Mouse (Mus musculus): Measurements from ENCODE around the gene Pogk. TPM values are rescaled to one million over a fixed set of nuclear protein-coding genes. Genes with fewer than 3 reads are reported as not detected.
A peak's percentile ranks its signal among the peaks of the same experiment; 100 is the strongest.

Pogk gene
- total RNA-seq, 2 experiments from 2014 or later = 41.1 to 42.3 TPM

GRCm38 (mm10) chr1:166379630-166380231, 29.9 kb downstream of the Pogk start:
- DNase-seq (ENCODE audit: low spot score in 2 of 2) = peak; percentile 47 to 57

GRCm38 (mm10) chr1:166379013-166379629, 30.5 kb downstream of the Pogk start, which contains the start of gene Tada1:
TSS of gene Tada1 (plus strand) at chr1:166379097.
- DNase-seq (ENCODE audit: low spot score in 2 of 2) = peak; percentile 82 to 93

DNA sequence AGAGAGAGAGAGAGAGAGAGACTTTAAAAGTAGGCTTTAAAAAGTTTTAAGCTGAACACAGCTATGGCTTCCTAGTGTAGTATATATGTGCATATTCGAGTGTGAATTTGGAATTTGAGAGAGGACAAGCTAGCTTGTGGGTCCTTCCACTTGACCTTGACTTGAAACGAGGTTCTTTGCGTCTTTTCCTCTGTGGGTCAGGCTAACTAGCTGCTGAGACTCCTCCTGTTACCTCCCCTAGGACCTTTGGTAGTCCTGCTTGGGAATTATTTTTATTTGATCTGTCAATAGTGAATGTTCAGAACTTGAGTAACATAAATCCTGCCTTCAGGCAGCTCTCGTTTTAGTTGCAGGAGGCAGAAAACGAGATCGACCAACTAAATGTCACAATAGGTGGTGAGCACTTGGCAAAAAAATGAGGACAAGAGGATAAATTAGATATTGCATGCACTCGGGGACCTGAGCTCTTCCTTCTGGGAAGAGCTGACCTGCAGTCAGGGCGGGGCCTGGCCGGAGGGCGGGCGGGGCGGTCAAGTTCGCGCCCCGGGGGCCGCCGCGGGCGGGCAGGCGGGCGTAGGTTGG, 31.1 kb downstream of the Pogk start:
- DNase-seq (ENCODE audit: low spot score in 2 of 2) = no peak

DNA sequence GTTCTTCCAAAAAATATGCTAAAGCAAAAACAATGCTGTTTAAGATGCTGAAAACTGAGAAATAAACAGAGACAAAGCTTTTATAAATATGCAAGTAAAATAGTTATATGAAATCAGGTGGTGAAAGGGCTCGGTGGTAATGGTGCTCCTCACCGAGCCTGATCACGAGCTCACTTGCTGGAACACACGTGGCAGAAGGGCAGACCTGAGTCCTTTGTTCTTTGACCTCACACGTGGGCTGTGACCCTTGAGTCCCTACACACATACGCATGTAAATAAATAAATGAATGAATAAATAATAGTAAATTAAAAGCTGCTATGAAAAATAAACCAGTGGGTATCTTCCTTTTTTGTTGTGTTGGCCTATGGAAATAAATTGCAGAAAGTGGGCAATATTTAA, 32.5 kb downstream of the Pogk start:
- no peak for DNase-seq (ENCODE audit: low spot score in 2 of 2)

- DNase-seq (ENCODE audit: low spot score in 2 of 2) = no peak
Observed at GRCm38 (mm10) chr1:166363122-166363521, 46.5 kb downstream of the Pogk start.

DNA sequence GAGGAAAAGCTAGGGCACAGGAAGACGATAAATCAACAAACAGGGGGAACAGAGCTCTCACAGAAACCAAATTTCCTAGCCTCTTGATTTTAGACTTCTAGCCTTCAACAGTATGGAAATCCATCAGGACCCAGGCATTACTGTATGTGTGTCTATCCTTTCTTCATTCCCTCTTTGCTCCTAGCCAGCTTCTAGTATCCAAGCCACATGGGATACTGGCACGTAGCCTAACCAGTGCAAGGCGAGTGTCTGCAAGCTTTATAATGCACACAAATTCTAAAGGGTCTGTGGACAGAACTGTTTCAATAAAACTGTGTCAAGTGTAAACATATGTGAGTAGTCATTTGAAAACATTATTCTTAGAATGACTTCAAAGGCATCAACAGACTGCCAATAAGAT, 47.0 kb downstream of the Pogk start:
- DNase-seq (ENCODE audit: low spot score in 2 of 2) = no peak

DNA sequence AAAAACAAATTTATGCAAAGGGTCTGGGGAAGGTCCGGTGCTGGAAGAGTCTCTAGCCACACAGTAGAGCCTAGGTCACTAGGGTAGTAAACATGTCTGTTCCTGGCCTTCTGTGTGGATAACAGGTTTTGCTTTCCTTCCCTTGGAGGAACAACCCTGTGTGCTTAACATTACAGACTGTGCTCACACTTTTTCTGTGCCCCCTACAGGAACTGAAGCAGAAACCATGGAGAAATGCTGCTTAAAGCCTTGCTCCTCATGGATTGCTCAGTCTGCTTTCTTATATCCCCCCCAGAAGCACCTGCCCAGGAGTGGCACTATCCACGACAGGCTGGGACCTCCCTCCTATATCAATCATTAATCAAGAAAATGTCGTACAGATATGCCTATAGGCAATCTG, 47.8 kb downstream of the Pogk start:
- DNase-seq (ENCODE audit: low spot score in 2 of 2) = no peak

GRCm38 (mm10) chr1:166360896-166361295, 48.8 kb downstream of the Pogk start:
- no peak for DNase-seq (ENCODE audit: low spot score in 2 of 2)

GRCm38 (mm10) chr1:166360157-166360855, 49.4 kb downstream of the Pogk start:
- DNase-seq (ENCODE audit: low spot score in 2 of 2) = peak; percentile 95 to 97

DNA sequence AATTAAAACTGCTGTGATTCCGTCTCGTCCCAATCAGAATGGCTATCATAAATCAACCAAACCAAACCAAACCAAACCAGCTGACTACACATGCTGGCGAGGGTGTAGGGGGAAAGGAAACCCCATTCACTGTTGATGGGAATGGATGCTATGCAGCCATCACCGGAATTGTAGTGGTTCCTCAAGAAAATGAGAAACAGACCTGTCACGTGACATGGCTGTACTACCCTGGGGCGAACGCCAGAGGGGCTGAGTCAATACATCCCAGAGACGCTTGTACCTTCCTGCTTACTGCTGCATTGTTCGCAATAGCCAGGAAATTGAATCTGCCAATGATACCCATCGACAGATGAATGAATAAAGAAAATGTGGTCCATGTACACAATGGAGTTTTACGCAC, 59.9 kb downstream of the Pogk start:
- DNase-seq (ENCODE audit: low spot score in 2 of 2) = no peak

- DNase-seq (ENCODE audit: low spot score in 2 of 2) = no peak
Observed at GRCm38 (mm10) chr1:166349341-166349740, 60.3 kb downstream of the Pogk start.

DNA sequence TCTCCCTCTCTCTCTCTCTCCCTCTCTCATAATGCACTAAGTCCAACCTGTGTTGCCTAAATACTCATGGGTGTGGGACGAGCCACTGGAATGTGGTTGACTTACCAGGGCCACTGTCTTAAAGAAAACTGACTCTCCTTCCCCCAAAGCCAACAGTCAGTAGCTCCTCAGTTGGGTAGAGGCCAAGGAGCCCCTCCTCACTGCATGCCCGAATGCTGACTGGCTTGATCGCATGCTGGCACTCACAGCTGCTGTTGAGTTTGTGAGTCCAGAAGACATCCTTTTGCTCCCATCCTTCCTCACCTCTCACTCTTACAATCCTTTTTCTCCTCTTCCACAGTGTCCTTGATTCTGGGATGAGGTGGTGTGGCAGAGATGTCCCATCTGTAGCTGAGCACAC, 62.8 kb downstream of the Pogk start:
- no peak for DNase-seq (ENCODE audit: low spot score in 2 of 2)

DNA sequence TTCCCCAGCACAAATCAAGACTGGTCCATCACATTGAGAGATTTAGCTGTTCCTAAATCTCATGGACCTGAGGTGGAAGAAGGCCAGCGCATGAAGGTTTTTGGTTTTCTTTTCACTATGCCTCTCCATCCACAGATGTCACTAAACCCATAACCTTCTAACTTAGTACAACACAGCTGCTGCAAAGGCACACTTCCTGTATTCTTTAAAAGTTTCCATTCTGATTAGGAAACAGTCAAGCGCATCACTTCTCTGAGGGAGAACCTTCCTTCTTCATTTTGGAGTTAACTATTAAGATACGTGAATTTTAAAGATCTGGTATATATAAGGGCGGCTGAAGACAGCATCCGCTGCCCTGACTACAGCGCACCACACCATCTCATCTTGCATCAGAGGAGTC, 64.1 kb downstream of the Pogk start:
- no peak for DNase-seq (ENCODE audit: low spot score in 2 of 2)

DNA sequence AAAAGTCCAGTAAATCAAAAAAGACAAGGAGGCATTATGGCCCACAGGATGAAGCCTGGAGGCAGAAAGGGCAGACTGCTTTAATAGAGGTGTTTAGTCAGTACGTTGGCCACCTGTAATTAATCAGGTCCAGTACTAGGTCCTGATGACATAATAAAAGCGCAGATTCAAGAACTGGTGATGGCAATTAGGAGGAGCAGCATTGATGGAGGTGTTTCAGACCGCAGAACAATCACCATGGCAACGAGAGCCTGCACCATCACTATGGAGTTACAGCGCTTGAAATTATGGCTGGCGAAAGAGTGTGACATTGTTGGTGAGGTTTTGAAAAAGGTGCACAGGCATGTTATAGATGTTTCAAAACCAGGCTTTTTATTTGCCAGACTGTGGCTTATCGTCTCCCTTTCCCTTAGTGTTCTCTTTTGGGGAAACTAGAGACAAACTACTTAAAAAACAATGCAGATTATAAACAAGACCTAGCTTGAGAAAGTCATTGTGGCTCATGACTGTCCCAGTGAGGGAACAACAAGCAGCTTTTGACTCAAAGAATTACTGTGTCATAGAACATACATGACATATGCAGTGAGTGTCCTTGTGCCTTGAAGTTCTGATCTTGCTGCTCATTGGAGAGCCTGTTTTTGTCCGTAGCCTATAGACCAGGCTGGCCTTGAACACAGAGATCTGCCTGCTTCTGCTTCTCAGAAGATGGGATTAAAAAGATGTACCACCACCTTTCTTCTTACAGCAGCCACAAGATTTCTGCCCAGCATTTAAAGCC, 65.2 kb downstream of the Pogk start:
- DNase-seq (ENCODE audit: low spot score in 2 of 2) = no peak

DNA sequence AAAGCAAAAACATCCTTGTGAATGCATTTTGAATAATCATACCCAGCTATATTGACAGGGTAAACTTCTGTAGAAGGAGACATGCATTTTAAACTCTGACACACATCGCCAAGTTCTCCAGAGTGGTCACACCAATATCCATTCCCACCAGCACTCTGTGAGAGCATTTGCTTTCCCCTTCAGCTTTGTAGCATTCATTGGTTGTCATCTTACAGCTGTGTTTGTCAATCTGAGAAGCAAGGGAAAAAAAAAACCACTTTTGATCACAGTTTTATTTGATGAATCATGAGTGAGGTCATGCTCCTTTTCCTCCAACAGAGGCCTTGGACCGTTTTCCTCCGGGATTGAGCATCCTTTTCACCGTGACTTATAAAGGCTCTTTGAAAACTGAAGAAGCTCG, 66.1 kb downstream of the Pogk start:
- no peak for DNase-seq (ENCODE audit: low spot score in 2 of 2)

DNA sequence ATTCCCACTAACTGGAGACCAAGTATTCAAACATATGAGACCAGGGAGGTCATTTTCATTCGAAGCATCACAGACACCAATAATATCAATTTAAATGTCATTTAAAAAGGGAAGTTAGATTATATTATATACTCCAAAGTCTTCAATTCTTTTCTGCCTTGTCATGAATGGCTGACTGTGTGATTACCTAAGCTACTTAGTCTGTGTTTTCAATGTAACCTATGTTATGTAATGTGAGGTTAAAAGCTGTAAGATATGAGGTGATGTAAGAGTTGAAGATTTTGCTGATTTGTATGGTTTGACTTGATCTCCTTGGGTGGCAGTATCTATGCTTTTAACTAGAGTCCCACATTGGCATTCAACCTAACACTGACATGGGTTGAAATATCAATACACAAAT, 67.1 kb downstream of the Pogk start:
- DNase-seq (ENCODE audit: low spot score in 2 of 2) = no peak

DNA sequence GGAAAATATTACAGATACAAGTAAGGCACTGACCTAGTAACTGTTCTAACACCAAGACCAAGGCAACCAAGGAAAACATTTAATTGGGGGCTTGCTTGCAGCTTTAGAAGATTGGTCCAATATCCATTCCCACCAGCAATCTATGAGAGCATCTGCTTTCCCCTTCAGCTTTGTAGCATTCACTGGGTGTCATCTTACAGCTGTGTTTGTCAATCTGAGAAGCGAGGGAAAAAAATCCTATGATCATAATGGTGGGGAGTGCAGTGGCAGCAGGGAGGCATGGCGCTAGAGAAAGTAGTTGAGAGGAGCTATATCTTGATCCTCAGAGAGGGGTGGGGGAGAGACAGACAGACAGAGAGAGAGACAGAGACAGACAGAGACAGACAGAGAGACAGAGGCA, 67.6 kb downstream of the Pogk start:
- DNase-seq (ENCODE audit: low spot score in 2 of 2) = no peak

DNA sequence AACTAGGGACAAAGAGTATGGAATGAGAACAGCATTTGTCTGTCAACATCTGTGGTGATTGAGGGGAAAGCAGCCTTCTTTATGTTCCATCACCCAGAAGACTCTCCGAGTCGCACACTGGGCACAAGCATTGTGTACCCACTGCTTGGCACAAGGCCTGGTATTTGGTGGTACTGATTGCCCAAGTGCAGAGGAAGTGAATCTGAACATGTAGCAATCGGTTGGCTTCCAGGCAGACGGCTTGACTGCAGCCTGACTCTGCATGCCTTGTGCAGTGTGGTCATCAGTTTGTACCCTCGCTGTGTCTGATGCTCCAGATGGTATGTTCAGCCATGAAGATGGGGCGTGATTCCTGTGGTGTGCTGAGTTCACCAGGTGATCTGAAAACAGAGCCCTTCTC, 70.6 kb downstream of the Pogk start:
- no peak for DNase-seq (ENCODE audit: low spot score in 2 of 2)

Measured in left cerebral cortex, adult 18-20 months (tissue).